Mouse (Mus musculus) heart, adult 10 weeks (tissue): ENCODE data around the gene Ufc1. TPM values are rescaled to one million over a fixed set of nuclear protein-coding genes. Genes with fewer than 3 reads are reported as not detected.

ENCODE experiments used
- polyA plus RNA-seq: library from polyadenylated mRNA; stranded (reverse); fragments of 350-450 nt; fragmentation: Illumina TruSeq; extraction: RNeasy Lipid Tissue Mini Kit (QIAGEN cat#74804); gene quantifications from one replicate; pipeline ENCODE4 v1.2.3, GENCODE M21; 2014; ENCODE audit warnings: low read depth, low replicate concordance

Gene Ufc1
- polyA plus RNA-seq: 94.8 TPM

DNA sequence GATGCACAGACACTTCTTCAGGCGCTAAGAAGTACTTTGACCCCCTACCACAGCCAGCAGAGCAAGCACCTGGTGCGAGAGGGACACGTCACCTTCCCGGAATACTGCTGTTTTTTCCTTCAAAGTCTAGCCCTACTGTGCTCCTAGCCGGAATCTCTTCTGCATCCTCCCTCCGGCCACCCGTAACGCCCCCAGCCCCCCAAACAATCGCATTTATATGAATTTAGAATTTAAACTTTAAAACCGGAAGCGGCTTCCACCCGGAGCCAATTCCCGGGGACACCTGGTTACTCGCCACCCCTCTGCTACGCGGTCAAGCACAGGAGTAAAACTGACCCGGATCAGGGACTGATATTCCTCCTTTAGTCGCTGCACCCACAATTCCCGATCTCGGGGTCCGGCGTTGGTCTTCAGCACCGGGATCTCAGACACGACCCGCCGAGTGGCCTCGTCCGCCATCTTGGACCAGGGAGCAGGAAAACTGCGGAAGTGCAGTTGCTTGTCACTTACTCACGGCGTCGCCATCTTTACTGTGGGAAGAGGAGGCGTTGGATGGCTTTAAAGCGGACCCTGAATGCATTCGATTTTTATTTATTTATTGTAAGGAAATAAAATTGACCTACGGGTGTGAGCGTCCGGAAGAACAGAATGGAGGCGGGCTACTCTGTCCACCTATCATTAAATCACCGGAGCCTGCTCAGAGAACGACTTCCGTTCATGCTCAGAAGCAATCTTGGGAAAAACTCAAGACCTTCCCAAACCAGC, at the start of gene Ufc1:
Ufc1 (minus strand) TSS at position 727 of the 765 bp plus-strand sequence.

GRCm38 (mm10) chr1:171328839-171329432, 34.1 kb upstream of the Ufc1 start, which contains the start of gene Dedd:
Dedd (plus strand) TSS chr1:171329145.

GRCm38 (mm10) chr1:171287136-171288081, 7.4 kb downstream of the Ufc1 start, which contains the start of gene Usp21:
Usp21 (minus strand) TSS chr1:171287991.

GRCm38 (mm10) chr1:171280916-171281527, 13.8 kb downstream of the Ufc1 start, which contains the start of gene Ppox:
Ppox (minus strand) TSS chr1:171281186.

DNA sequence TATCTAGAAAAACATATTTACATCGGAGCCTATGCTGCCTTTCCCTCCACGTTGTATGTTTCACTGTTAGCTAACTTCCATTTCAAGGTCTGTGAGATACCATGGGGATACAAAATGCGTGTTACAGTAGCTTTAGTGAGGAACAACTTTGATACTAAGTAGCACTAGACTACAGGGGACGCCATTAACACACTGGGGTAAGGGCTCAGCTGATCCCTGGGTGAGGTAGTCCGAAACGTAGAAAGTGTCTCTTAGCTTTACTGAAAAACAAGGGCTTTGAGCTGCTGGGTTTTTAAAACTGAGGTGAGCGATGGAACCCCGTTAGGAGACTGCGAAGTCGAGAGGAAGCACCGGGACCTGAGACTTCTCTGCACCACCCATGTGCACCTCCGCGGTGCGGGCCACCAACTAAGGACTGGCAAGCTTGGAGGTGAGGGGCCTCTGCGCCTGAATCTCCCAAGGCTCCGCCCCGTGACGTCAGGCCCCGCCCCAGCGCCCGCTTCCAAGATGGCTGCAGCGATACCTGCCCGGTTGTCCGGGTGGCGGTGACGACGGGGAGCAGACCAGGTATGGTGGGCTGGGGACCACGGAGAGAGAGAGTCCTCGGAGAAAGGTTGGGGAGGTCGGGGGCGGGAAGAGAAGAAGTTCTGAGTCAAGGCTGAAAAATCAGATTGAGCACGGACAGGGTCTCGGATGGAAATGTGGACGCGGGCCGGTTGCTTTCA, 24.8 kb downstream of the Ufc1 start, which contains the start of gene B4galt3:
B4galt3 (plus strand) TSS at position 481 of the 725 bp plus-strand sequence.

DNA sequence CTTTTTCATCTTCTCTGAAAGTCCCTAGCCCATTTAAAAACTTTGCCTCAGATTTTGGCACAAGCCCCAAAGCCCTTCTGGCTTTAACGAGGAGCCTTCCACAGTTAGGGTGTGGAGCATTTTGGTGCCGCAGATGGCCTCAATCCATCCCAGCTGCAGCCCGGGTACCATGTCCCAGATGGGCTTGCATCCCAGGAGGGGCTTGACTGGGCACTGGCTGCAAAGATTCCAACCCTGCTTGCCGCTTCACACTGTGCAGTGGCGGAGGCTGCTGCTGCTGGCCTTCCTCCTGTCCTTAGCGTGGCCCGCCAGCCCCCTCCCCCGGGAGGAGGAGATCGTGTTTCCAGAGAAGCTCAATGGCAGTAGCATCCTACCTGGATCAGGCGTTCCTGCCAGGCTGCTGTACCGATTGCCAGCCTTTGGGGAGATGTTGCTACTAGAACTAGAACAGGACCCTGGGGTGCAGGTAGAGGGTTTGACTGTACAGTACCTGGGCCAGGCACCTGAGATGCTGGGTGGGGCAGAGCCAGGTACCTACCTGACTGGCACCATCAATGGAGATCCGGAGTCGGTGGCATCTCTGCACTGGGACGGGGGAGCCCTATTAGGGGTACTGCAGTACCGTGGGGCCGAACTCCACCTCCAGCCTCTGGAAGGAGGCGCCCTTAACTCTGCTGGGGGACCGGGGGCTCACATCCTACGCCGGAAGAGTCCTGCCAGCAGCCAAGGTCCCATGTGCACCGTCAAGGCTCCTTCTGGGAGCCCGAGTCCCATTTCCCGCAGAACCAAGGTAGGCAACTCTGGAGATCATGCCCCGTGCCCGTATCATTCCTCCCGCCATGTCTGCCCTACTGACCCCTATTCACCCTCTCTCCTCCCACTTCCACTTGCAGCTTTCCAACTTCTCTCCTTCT, 43.9 kb downstream of the Ufc1 start, which contains the start of gene Ndufs2:
Ndufs2 (minus strand) TSS at position 709 of the 914 bp plus-strand sequence.

DNA sequence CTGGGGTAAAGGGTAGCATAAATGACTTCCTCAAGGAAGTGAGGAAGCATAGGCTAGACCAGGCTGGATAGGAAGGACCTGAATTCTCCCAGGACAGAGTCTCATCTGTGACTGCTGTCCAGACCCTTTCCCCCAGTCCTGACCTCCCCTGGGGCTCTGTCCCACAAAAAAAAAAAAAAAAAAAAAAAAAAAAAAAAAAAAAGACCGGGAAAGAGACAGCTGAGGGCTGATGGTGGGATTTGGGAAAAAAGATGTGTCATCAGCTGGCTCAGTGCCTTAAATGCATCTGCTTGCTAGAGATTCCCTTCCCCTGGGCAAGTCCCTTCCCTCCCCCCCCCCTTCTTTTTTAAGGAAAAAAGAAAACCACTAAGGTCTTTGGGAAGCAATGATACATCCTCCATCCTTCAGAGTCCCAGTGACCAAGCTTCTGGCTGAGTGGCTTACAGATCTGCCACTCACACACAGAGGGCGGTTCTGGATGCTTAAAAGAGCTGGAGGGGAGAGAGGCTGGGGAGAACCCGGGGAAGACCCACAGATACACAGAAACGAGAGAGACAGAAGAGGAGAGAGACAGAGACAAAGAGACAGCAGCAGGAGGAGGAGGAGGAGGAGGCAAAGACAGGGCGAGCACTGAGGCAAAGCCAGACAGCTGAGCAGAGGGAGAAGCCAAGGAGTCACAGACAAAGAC, 44.8 kb downstream of the Ufc1 start, which contains the start of gene Adamts4:
Adamts4 (plus strand) TSS at position 509 of the 688 bp plus-strand sequence.

Other genes with a start within 250 kb of the Ufc1 start
- gene Fcgr3, start 230.1 kb downstream of the Ufc1 start, polyA plus RNA-seq: 18.7 TPM
- 1.6 TPM for gene Cfap126, start 181.1 kb downstream of the Ufc1 start, polyA plus RNA-seq
- 513 TPM for gene Sdhc, start 144.4 kb downstream of the Ufc1 start, polyA plus RNA-seq
- gene Mpz, start 144.3 kb downstream of the Ufc1 start, polyA plus RNA-seq: 1.1 TPM
- gene Pcp4l1, start 98.8 kb downstream of the Ufc1 start, polyA plus RNA-seq: 383 TPM
- gene Nr1i3, start 81.1 kb downstream of the Ufc1 start, polyA plus RNA-seq: 0.16 TPM
- gene Tomm40l, start 72.5 kb downstream of the Ufc1 start, polyA plus RNA-seq: 90.3 TPM
- gene Apoa2, start 70.0 kb downstream of the Ufc1 start, polyA plus RNA-seq: 18.8 TPM
- gene Fcer1g, start 60.7 kb downstream of the Ufc1 start, polyA plus RNA-seq: 22.5 TPM
- gene Adamts4, start 44.6 kb downstream of the Ufc1 start, polyA plus RNA-seq: 0.86 TPM
- gene Ndufs2, start 43.6 kb downstream of the Ufc1 start, polyA plus RNA-seq: 1,308 TPM
- gene B4galt3, start 24.7 kb downstream of the Ufc1 start, polyA plus RNA-seq: 19.0 TPM
- 28.1 TPM for gene Ppox, start 13.8 kb downstream of the Ufc1 start, polyA plus RNA-seq
- 27.0 TPM for gene Usp21, start 7.0 kb downstream of the Ufc1 start, polyA plus RNA-seq
- 29.9 TPM for gene Dedd, start 34.1 kb upstream of the Ufc1 start, polyA plus RNA-seq
- 45.2 TPM for gene Nit1, start 50.6 kb upstream of the Ufc1 start, polyA plus RNA-seq
- 90.2 TPM for gene Pfdn2, start 50.6 kb upstream of the Ufc1 start, polyA plus RNA-seq
- not detected for gene Klhdc9, start 65.8 kb upstream of the Ufc1 start, polyA plus RNA-seq
- 0.47 TPM for gene Nectin4, start 75.1 kb upstream of the Ufc1 start, polyA plus RNA-seq
- gene Arhgap30, start 93.9 kb upstream of the Ufc1 start, polyA plus RNA-seq: 3.0 TPM
- 34.5 TPM for gene Usf1, start 116.3 kb upstream of the Ufc1 start, polyA plus RNA-seq
- 3.4 TPM for gene Tstd1, start 123.8 kb upstream of the Ufc1 start, polyA plus RNA-seq
- gene F11r, start 142.5 kb upstream of the Ufc1 start, polyA plus RNA-seq: 41.0 TPM
- 3.7 TPM for gene Alyref2, start 208.5 kb upstream of the Ufc1 start, polyA plus RNA-seq
- not detected for gene Itln1, start 240.3 kb upstream of the Ufc1 start, polyA plus RNA-seq